Mouse (Mus musculus) megakaryocyte-erythroid progenitor cell, adult 5-6 weeks (primary cell): ENCODE results near the gene Ctxn2. TPM values are rescaled to one million over a fixed set of nuclear protein-coding genes. Genes with fewer than 3 reads are reported as not detected.

ENCODE experiments used
- ATAC-seq: replicated peaks from 2 replicates; pipeline ENCODE4 v1.8.0; 2016; ENCODE audit warnings: mild to moderate bottlenecking, inconsistent platforms; ENCODE audit not compliant: severe bottlenecking, poor library complexity, low FRiP score, low TSS enrichment
- total RNA-seq, 2 experiments: library from RNA; stranded (forward) in 1 of 2; stranded (reverse) in 1 of 2; fragments of 200-1000, 215-1000 nt in 1 of 2; fragments of >200 nt in 1 of 2; fragmentation: Nextera tagmentation in 1 of 2; gene quantifications; 2 replicates each; pipeline ENCODE4 v1.2.3; 2014 to 2017

The Ctxn2 gene
- total RNA-seq, 2 experiments from 2014 or later, result not detected

DNA sequence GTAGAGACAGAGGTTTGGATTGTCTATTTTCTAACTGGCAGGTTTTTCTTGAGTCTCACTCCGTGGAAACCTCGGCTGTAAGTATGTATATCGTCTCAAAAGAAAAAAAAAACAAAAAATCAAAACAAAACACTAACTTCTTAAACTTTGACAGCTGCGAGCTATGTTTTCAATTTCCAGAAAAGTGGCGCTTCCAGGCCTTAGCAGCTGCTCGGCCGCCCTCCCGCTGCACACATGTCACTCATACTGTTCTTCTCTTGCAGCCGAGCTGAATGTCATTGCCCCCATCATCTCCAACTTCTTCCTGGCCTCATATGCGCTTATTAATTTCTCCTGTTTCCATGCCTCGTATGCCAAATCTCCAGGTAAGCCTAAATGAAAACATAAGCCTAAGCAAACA, 51.4 kb downstream of the Ctxn2 start:
- ATAC-seq, result no peak

DNA sequence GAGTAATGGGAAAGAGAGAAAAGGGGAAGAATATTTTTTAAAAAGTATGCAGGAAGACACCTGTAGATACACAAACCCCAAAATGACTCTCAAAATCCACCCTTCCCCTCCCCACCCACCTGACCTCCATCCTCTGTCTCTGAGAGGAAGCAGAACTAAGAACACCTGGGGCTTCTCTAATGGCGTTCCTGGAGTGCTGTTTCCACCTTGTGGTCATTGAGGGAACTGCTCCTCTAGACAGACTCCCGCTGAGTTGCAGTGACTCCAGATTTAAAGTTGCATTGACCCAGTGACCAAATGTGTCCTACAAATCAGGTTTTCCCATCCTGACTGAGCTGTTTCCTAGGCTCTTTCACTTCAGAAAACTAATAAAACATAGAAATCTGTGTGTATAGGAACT, 52.7 kb downstream of the Ctxn2 start:
- peak; percentile 92 for ATAC-seq

DNA sequence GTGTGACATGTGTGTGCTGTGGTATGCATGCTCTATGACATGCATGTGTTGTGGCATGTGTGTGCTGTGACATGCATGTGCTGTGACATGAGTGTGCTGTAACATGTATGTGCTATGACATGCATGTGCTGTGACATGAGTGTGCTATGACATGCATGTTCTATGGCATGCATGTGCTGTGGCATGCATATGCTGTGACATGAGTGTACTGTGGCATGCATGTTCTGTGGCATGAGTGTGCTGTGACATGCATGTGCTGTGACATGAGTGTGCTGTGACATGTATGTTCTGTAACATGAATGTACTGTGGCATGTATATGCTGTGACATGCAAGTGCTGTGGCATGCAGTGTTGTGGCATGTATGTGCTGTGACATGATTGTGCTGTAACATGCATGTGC, 56.4 kb downstream of the Ctxn2 start:
- no peak for ATAC-seq

- no peak for ATAC-seq
Measured at GRCm38 (mm10) chr2:125196771-125197170, 60.3 kb downstream of the Ctxn2 start.

Other genes with a start within 250 kb of the Ctxn2 start
- gene Slc24a5, start 68.6 kb upstream of the Ctxn2 start, total RNA-seq (2014; fragmentation: Nextera tagmentation), result not detected in 2 replicates
- 0.69 and 1.8 TPM in 2 replicates for gene Slc24a5, start 68.6 kb upstream of the Ctxn2 start, total RNA-seq (2017)
- 37.6 and 45.8 TPM in 2 replicates for gene Myef2, start 13.0 kb upstream of the Ctxn2 start, total RNA-seq (2014; fragmentation: Nextera tagmentation)
- 85.6 and 86.1 TPM in 2 replicates for gene Myef2, start 13.0 kb upstream of the Ctxn2 start, total RNA-seq (2017)
- gene Slc12a1, start 15.8 kb downstream of the Ctxn2 start, total RNA-seq (2014; fragmentation: Nextera tagmentation), result 0.22 TPM in 1 of 2 replicates, not detected in the other
- gene Slc12a1, start 15.8 kb downstream of the Ctxn2 start, total RNA-seq (2017), result 0.11 TPM in 1 of 2 replicates, not detected in the other
- 495 and 588 TPM in 2 replicates for gene Dut, start 110.5 kb downstream of the Ctxn2 start, total RNA-seq (2014; fragmentation: Nextera tagmentation)
- gene Dut, start 110.5 kb downstream of the Ctxn2 start, total RNA-seq (2017), result 309 and 443 TPM in 2 replicates